Mouse (Mus musculus) liver, embryonic 13.5 days (tissue): ENCODE measurements around the gene Gas2. TPM values are rescaled to one million over a fixed set of nuclear protein-coding genes. Genes with fewer than 3 reads are reported as not detected.

Experiments
- ATAC-seq: fragments of 200-750 bp; cut with Nextera tagmentation; 2 replicates; pipeline ENCODE4 v1.8.0; 2017; ENCODE audit warnings: low read depth, mild to moderate bottlenecking, moderate number of reproducible peaks, moderate library complexity
- DNase-seq: peaks from one replicate; pipeline ENCODE4 v3.0.0; 2022
- H3K27ac ChIP-seq: fragments of 300-500 bp; sonication (generic); 2 replicates; pipeline ENCODE4 v1.5.1; 2015; ENCODE audit warnings: moderate library complexity, mild to moderate bottlenecking, inconsistent platforms
- H3K27me3 ChIP-seq: fragments of 300-500 bp; sonication (generic); 2 replicates; pipeline ENCODE4 v1.6.1; 2015; ENCODE audit warnings: mild to moderate bottlenecking, inconsistent platforms
- H3K36me3 ChIP-seq: fragments of 300-500 bp; sonication (generic); 2 replicates; pipeline ENCODE4 v1.6.1; 2015; ENCODE audit warnings: mild to moderate bottlenecking, inconsistent platforms
- H3K4me1 ChIP-seq: fragments of 300-500 bp; sonication (generic); replicated peaks from 2 replicates; pipeline ENCODE4 v1.6.1; 2015; ENCODE audit warnings: inconsistent platforms
- H3K4me2 ChIP-seq: fragments of 300-500 bp; sonication (generic); 2 replicates; pipeline ENCODE4 v1.6.1; 2015; ENCODE audit warnings: inconsistent platforms, mild to moderate bottlenecking, moderate library complexity
- H3K4me3 ChIP-seq: fragments of 300-500 bp; sonication (generic); replicated peaks from 2 replicates; pipeline ENCODE4 v1.5.1; 2015; ENCODE audit warnings: mild to moderate bottlenecking, inconsistent platforms
- H3K9ac ChIP-seq: fragments of 300-500 bp; sonication (generic); 2 replicates; pipeline ENCODE4 v1.6.1; 2015; ENCODE audit warnings: mild to moderate bottlenecking, inconsistent platforms
- H3K9me3 ChIP-seq: fragments of 300-500 bp; sonication (generic); replicated peaks from 2 replicates; pipeline ENCODE4 v1.6.1; 2016; ENCODE audit warnings: inconsistent platforms
- WGBS: fragments of 180-500 bp; shearing (Covaris S2); methylation state at CpG from one replicate; pipeline ENCODE4 v1.1.7; 2015; ENCODE audit not compliant: insufficient replicate concordance; 5-methylcytosine and 5-hydroxymethylcytosine counted together
- polyA plus RNA-seq: library from polyadenylated mRNA; unstranded; fragments of >200 nt; fragmentation: Nextera tagmentation; extraction: Ambion mirVana; gene quantifications from 2 replicates; pipeline ENCODE4 v1.2.1, GENCODE M21; 2015

The Gas2 gene
- polyA plus RNA-seq, 1 experiment from 2014 or later: 6.8 TPM

GRCm38 (mm10) chr7:51887678-51888567 lies 26.1 kb downstream of the Gas2 start:
- H3K9ac ChIP-seq: no peak overlapping the region
- H3K4me2 ChIP-seq: no peak overlapping the region
- H3K4me3 ChIP-seq: no peak overlapping the region
- no peaks in the 10 kb centered on the region for H3K36me3 ChIP-seq
- ATAC-seq (no peak), DNase-seq (no peak)
- H3K4me1 ChIP-seq: no peaks in the 10 kb centered on the region
- 66% methylated on average over 11 of the region's 11 CpGs for WGBS
- H3K27ac ChIP-seq: no peak overlapping the region
- no peaks in the 10 kb centered on the region for H3K9me3 ChIP-seq
- no peaks in the 10 kb centered on the region for H3K27me3 ChIP-seq

- Histone ChIP-seq H3K9ac (no peak overlapping the region), H3K36me3 (no peaks in the 10 kb centered on the region), H3K27ac (no peak overlapping the region), H3K4me3 (no peak overlapping the region), H3K27me3 (no peaks in the 10 kb centered on the region), H3K9me3 (no peaks in the 10 kb centered on the region), H3K4me1 (no peaks in the 10 kb centered on the region), H3K4me2 (no peak overlapping the region)
- no peak for ATAC-seq
- 73% methylated on average over 7 of the region's 7 CpGs for WGBS
- no peak for DNase-seq
These were observed 27.8 kb downstream of the Gas2 start for GRCm38 (mm10) chr7:51889601-51890000.

GRCm38 (mm10) chr7:51892224-51892965 lies 30.6 kb downstream of the Gas2 start:
- ATAC-seq (no peak), DNase-seq (no peak)
- 74% methylated on average over 1 of the region's 1 CpGs for WGBS

GRCm38 (mm10) chr7:51893008-51893407 lies 31.2 kb downstream of the Gas2 start:
- Histone ChIP-seq H3K4me2 (no peak overlapping the region), H3K36me3 (no peaks in the 10 kb centered on the region), H3K27ac (no peak overlapping the region), H3K4me1 (no peaks in the 10 kb centered on the region), H3K27me3 (no peaks in the 10 kb centered on the region), H3K4me3 (no peak overlapping the region), H3K9ac (no peak overlapping the region), H3K9me3 (no peaks in the 10 kb centered on the region)
- DNase-seq: no peak
- ATAC-seq: no peak
- 58% methylated on average over 4 of the region's 4 CpGs for WGBS

More at GRCm38 (mm10) chr7:51892224-51892965, 30.6 kb downstream of the Gas2 start:
- Histone ChIP-seq H3K4me3 (no peak overlapping the region), H3K27ac (no peak overlapping the region), H3K9ac (no peak overlapping the region), H3K9me3 (no peaks in the 10 kb centered on the region), H3K36me3 (no peaks in the 10 kb centered on the region), H3K27me3 (no peaks in the 10 kb centered on the region), H3K4me2 (no peak overlapping the region), H3K4me1 (no peaks in the 10 kb centered on the region)

GRCm38 (mm10) chr7:51894133-51894801 lies 32.5 kb downstream of the Gas2 start:
- Histone ChIP-seq H3K4me1 (no peaks in the 10 kb centered on the region), H3K36me3 (no peaks in the 10 kb centered on the region), H3K9ac (no peak overlapping the region), H3K27ac (no peak overlapping the region), H3K9me3 (no peaks in the 10 kb centered on the region), H3K4me2 (no peak overlapping the region), H3K27me3 (no peaks in the 10 kb centered on the region), H3K4me3 (no peak overlapping the region)
- ATAC-seq (no peak), DNase-seq (no peak)
- 62% methylated on average over 4 of the region's 4 CpGs for WGBS

- no peak overlapping the region for H3K4me3 ChIP-seq
- H3K36me3 ChIP-seq: no peaks in the 10 kb centered on the region
- H3K9ac ChIP-seq: no peak overlapping the region
- H3K4me1 ChIP-seq: no peaks in the 10 kb centered on the region
- no peak overlapping the region for H3K27ac ChIP-seq
- WGBS: 64% methylated on average over 2 of the region's 2 CpGs
- no peaks in the 10 kb centered on the region for H3K27me3 ChIP-seq
- H3K4me2 ChIP-seq: no peak overlapping the region
- H3K9me3 ChIP-seq: no peaks in the 10 kb centered on the region
- DNase-seq (no peak), ATAC-seq (no peak)
These were observed 33.1 kb downstream of the Gas2 start for GRCm38 (mm10) chr7:51894939-51895338.

- WGBS: 73% methylated on average over 6 of the region's 6 CpGs
These were observed 37.3 kb downstream of the Gas2 start for GRCm38 (mm10) chr7:51899066-51899465.

GRCm38 (mm10) chr7:51913292-51914050 lies 51.7 kb downstream of the Gas2 start:
- H3K9me3 ChIP-seq: no peaks in the 10 kb centered on the region
- H3K27ac ChIP-seq: no peak overlapping the region
- H3K4me3 ChIP-seq: no peak overlapping the region
- no peaks in the 10 kb centered on the region for H3K36me3 ChIP-seq
- WGBS: 68% methylated on average over 3 of the region's 3 CpGs
- H3K4me1 ChIP-seq: no peaks in the 10 kb centered on the region
- H3K9ac ChIP-seq: no peak overlapping the region
- H3K27me3 ChIP-seq: no peaks in the 10 kb centered on the region
- DNase-seq (no peak), ATAC-seq (no peak)
- H3K4me2 ChIP-seq: no peak overlapping the region

More at GRCm38 (mm10) chr7:51899066-51899465, 37.3 kb downstream of the Gas2 start:
- Histone ChIP-seq H3K27me3 (no peaks in the 10 kb centered on the region), H3K4me2 (no peak overlapping the region), H3K4me1 (no peaks in the 10 kb centered on the region), H3K9ac (no peak overlapping the region), H3K36me3 (no peaks in the 10 kb centered on the region), H3K4me3 (no peak overlapping the region), H3K27ac (no peak overlapping the region), H3K9me3 (no peaks in the 10 kb centered on the region)
- ATAC-seq (no peak), DNase-seq (no peak)

GRCm38 (mm10) chr7:51914132-51914531 lies 52.3 kb downstream of the Gas2 start:
- Histone ChIP-seq H3K27ac (no peak overlapping the region), H3K9ac (no peak overlapping the region), H3K27me3 (no peaks in the 10 kb centered on the region), H3K4me3 (no peak overlapping the region), H3K36me3 (no peaks in the 10 kb centered on the region), H3K9me3 (no peaks in the 10 kb centered on the region), H3K4me2 (no peak overlapping the region), H3K4me1 (no peaks in the 10 kb centered on the region)
- DNase-seq: no peak
- 69% methylated on average over 2 of the region's 2 CpGs for WGBS
- no peak for ATAC-seq

- H3K9me3 ChIP-seq: no peaks in the 10 kb centered on the region
- no peaks in the 10 kb centered on the region for H3K27me3 ChIP-seq
- H3K4me2 ChIP-seq: no peak overlapping the region
- H3K4me3 ChIP-seq: no peak overlapping the region
- H3K9ac ChIP-seq: no peak overlapping the region
- ATAC-seq (no peak), DNase-seq (no peak)
- no peaks in the 10 kb centered on the region for H3K36me3 ChIP-seq
- no peaks in the 10 kb centered on the region for H3K4me1 ChIP-seq
- H3K27ac ChIP-seq: no peak overlapping the region
- 64% methylated on average over 10 of the region's 10 CpGs for WGBS
These were observed 67.1 kb downstream of the Gas2 start for GRCm38 (mm10) chr7:51928761-51929519.
